Mouse (Mus musculus): ENCODE measurements around the gene Vegfc. TPM values are rescaled to one million over a fixed set of nuclear protein-coding genes. Genes with fewer than 3 reads are reported as not detected.

Gene Vegfc
- total and polyA plus RNA-seq, 2 experiments from 2014 or later: 7.0 to 13.8 TPM

- no peak overlapping the region for H3K4me2 ChIP-seq (ENCODE audit: low read depth, low read length)
These were observed 42.7 kb downstream of the Vegfc start for GRCm38 (mm10) chr8:54120115-54120514.

GRCm38 (mm10) chr8:54121942-54122341 lies 44.5 kb downstream of the Vegfc start:
- H3K9me3 ChIP-seq (replicated peaks; ENCODE audit: control insufficient read depth, low read length): no peaks in the 10 kb centered on the region
- no peak overlapping the region for H3K4me2 ChIP-seq (ENCODE audit: low read depth, low read length)
- ATAC-seq (ENCODE audit: insufficient read depth, low read depth) (no peak), DNase-seq (ENCODE audit: low spot score) (no peak)
- WGBS: 45% methylated on average over 3 of the region's 3 CpGs
- no peak overlapping the region for H3K4me3 ChIP-seq (ENCODE audit: low read depth, low read length)
- no peak overlapping the region for H3K27ac ChIP-seq (ENCODE audit: low read depth)
- H3K27me3 ChIP-seq (ENCODE audit: control insufficient read depth, insufficient read depth, low read length): no peaks in the 10 kb centered on the region
- no peak overlapping the region for H3K9ac ChIP-seq (replicated peaks; ENCODE audit: low read depth, low read length)
- no peaks in the 10 kb centered on the region for H3K36me3 ChIP-seq (replicated peaks; ENCODE audit: control insufficient read depth, insufficient read depth, low read length)
- TF ChIP-seq CTCF (IDR thresholded peaks at IDR 0.05; ENCODE audit: low read depth) (no peak), EP300 (IDR thresholded peaks at IDR 0.05; ENCODE audit: low read depth) (no peak)
- H3K4me1 ChIP-seq (ENCODE audit: control insufficient read depth, insufficient read depth): no peaks in the 10 kb centered on the region

More at GRCm38 (mm10) chr8:54120115-54120514, 42.7 kb downstream of the Vegfc start:
- TF ChIP-seq CTCF (IDR thresholded peaks at IDR 0.05; ENCODE audit: low read depth): no peak
- no peak for TF ChIP-seq EP300 (IDR thresholded peaks at IDR 0.05; ENCODE audit: low read depth)
- Histone ChIP-seq H3K4me3 (ENCODE audit: low read depth, low read length) (no peak overlapping the region), H3K9me3 (replicated peaks; ENCODE audit: control insufficient read depth, low read length) (no peaks in the 10 kb centered on the region), H3K4me1 (ENCODE audit: control insufficient read depth, insufficient read depth) (no peaks in the 10 kb centered on the region), H3K36me3 (replicated peaks; ENCODE audit: control insufficient read depth, insufficient read depth, low read length) (no peaks in the 10 kb centered on the region), H3K9ac (replicated peaks; ENCODE audit: low read depth, low read length) (no peak overlapping the region), H3K27me3 (ENCODE audit: control insufficient read depth, insufficient read depth, low read length) (no peaks in the 10 kb centered on the region), H3K27ac (ENCODE audit: low read depth) (no peak overlapping the region)
- 81% methylated on average over 7 of the region's 7 CpGs for WGBS
- no peak for ATAC-seq (ENCODE audit: insufficient read depth, low read depth)
- DNase-seq (ENCODE audit: low spot score): no peak

- 38% methylated on average over 1 of the region's 1 CpGs for WGBS
- Histone ChIP-seq H3K36me3 (replicated peaks; ENCODE audit: control insufficient read depth, insufficient read depth, low read length) (no peaks in the 10 kb centered on the region), H3K27ac (ENCODE audit: low read depth) (no peak overlapping the region), H3K4me1 (ENCODE audit: control insufficient read depth, insufficient read depth) (no peaks in the 10 kb centered on the region), H3K9ac (replicated peaks; ENCODE audit: low read depth, low read length) (no peak overlapping the region), H3K9me3 (replicated peaks; ENCODE audit: control insufficient read depth, low read length) (no peaks in the 10 kb centered on the region), H3K4me3 (ENCODE audit: low read depth, low read length) (no peak overlapping the region), H3K27me3 (ENCODE audit: control insufficient read depth, insufficient read depth, low read length) (no peaks in the 10 kb centered on the region), H3K4me2 (ENCODE audit: low read depth, low read length) (no peak overlapping the region)
- no peak for ATAC-seq (ENCODE audit: insufficient read depth, low read depth)
- TF ChIP-seq CTCF (IDR thresholded peaks at IDR 0.05; ENCODE audit: low read depth) (no peak), EP300 (IDR thresholded peaks at IDR 0.05; ENCODE audit: low read depth) (no peak)
- no peak for DNase-seq (ENCODE audit: low spot score)
These were observed 44.9 kb downstream of the Vegfc start for GRCm38 (mm10) chr8:54122345-54122744.

GRCm38 (mm10) chr8:54130558-54130957 lies 53.2 kb downstream of the Vegfc start:
- Histone ChIP-seq H3K9ac (replicated peaks; ENCODE audit: low read depth, low read length) (no peak overlapping the region), H3K9me3 (replicated peaks; ENCODE audit: control insufficient read depth, low read length) (no peaks in the 10 kb centered on the region), H3K27ac (ENCODE audit: low read depth) (no peak overlapping the region), H3K27me3 (ENCODE audit: control insufficient read depth, insufficient read depth, low read length) (no peaks in the 10 kb centered on the region), H3K4me2 (ENCODE audit: low read depth, low read length) (no peak overlapping the region), H3K4me1 (ENCODE audit: control insufficient read depth, insufficient read depth) (no peaks in the 10 kb centered on the region), H3K36me3 (replicated peaks; ENCODE audit: control insufficient read depth, insufficient read depth, low read length) (no peaks in the 10 kb centered on the region), H3K4me3 (ENCODE audit: low read depth, low read length) (no peak overlapping the region)
- 91% methylated on average over 2 of the region's 2 CpGs for WGBS
- TF ChIP-seq CTCF (IDR thresholded peaks at IDR 0.05; ENCODE audit: low read depth) (no peak), EP300 (IDR thresholded peaks at IDR 0.05; ENCODE audit: low read depth) (no peak)
- ATAC-seq (ENCODE audit: insufficient read depth, low read depth) (no peak), DNase-seq (ENCODE audit: low spot score) (no peak)

- no peak overlapping the region for H3K4me3 ChIP-seq (ENCODE audit: low read depth, low read length)
- H3K9me3 ChIP-seq (replicated peaks; ENCODE audit: control insufficient read depth, low read length): no peaks in the 10 kb centered on the region
- H3K27me3 ChIP-seq (ENCODE audit: control insufficient read depth, insufficient read depth, low read length): no peaks in the 10 kb centered on the region
- TF ChIP-seq EP300 (IDR thresholded peaks at IDR 0.05; ENCODE audit: low read depth): no peak
- TF ChIP-seq CTCF (IDR thresholded peaks at IDR 0.05; ENCODE audit: low read depth): peak; percentile 65
- no peak overlapping the region for H3K4me2 ChIP-seq (ENCODE audit: low read depth, low read length)
- DNase-seq (ENCODE audit: low spot score) (peak; percentile 43), ATAC-seq (ENCODE audit: insufficient read depth, low read depth) (no peak)
- H3K27ac ChIP-seq (ENCODE audit: low read depth): no peak overlapping the region
- H3K9ac ChIP-seq (replicated peaks; ENCODE audit: low read depth, low read length): no peak overlapping the region
- WGBS: 38% methylated on average over 4 of the region's 4 CpGs
- no peaks in the 10 kb centered on the region for H3K4me1 ChIP-seq (ENCODE audit: control insufficient read depth, insufficient read depth)
- no peaks in the 10 kb centered on the region for H3K36me3 ChIP-seq (replicated peaks; ENCODE audit: control insufficient read depth, insufficient read depth, low read length)
These were observed 75.8 kb downstream of the Vegfc start for GRCm38 (mm10) chr8:54153240-54153639.

GRCm38 (mm10) chr8:54163505-54163904 lies 86.1 kb downstream of the Vegfc start:
- DNase-seq (ENCODE audit: low spot score) (peak; percentile 45), ATAC-seq (ENCODE audit: insufficient read depth, low read depth) (peak; percentile 47; the same call in 1 of the 2 replicates)
- Histone ChIP-seq H3K36me3 (replicated peaks; ENCODE audit: control insufficient read depth, insufficient read depth, low read length) (no peaks in the 10 kb centered on the region), H3K27me3 (ENCODE audit: control insufficient read depth, insufficient read depth, low read length) (no peaks in the 10 kb centered on the region), H3K9me3 (replicated peaks; ENCODE audit: control insufficient read depth, low read length) (no peaks in the 10 kb centered on the region), H3K27ac (ENCODE audit: low read depth) (no peak overlapping the region), H3K4me1 (ENCODE audit: control insufficient read depth, insufficient read depth) (peaks cover 10% of the 10 kb centered on the region; the same call in 1 of the 2 replicates), H3K9ac (replicated peaks; ENCODE audit: low read depth, low read length) (no peak overlapping the region), H3K4me3 (ENCODE audit: low read depth, low read length) (peak overlapping the region; percentile 9; the same call in 1 of the 2 replicates), H3K4me2 (ENCODE audit: low read depth, low read length) (peak overlapping the region; percentile 36)
- TF ChIP-seq EP300 (IDR thresholded peaks at IDR 0.05; ENCODE audit: low read depth): no peak
- 7% methylated on average over 5 of the region's 5 CpGs for WGBS
